Mouse (Mus musculus): Measurements from ENCODE around the gene Csnk1g2. TPM values are rescaled to one million over a fixed set of nuclear protein-coding genes. Genes with fewer than 3 reads are reported as not detected.

Gene Csnk1g2
- polyA plus RNA-seq, 1 experiment from 2014 or later = 190 TPM

- 81% methylated on average over 14 of the region's 14 CpGs for WGBS
- Histone ChIP-seq H3K36me3 (no peaks in the 10 kb centered on the region), H3K9ac (no peak overlapping the region), H3K27ac (replicated peaks) (peak overlapping the region; percentile 19; the same call in 1 of the 2 replicates), H3K4me3 (replicated peaks) (no peak overlapping the region), H3K4me2 (replicated peaks) (no peak overlapping the region), H3K9me3 (replicated peaks) (no peaks in the 10 kb centered on the region), H3K27me3 (no peaks in the 10 kb centered on the region), H3K4me1 (peaks cover 43% of the 10 kb centered on the region)
- no peak for ATAC-seq (ENCODE audit: insufficient number of reproducible peaks, low FRiP score, low TSS enrichment, low read depth)
These were observed 35.7 kb downstream of the Csnk1g2 start for GRCm38 (mm10) chr10:80658194-80658840.

GRCm38 (mm10) chr10:80658841-80659202 is 36.2 kb downstream of the Csnk1g2 start:
- WGBS = 65% methylated on average over 4 of the region's 4 CpGs
- Histone ChIP-seq H3K9ac (no peak overlapping the region), H3K4me1 (peaks cover 44% of the 10 kb centered on the region), H3K27me3 (no peaks in the 10 kb centered on the region), H3K4me2 (replicated peaks) (no peak overlapping the region), H3K36me3 (no peaks in the 10 kb centered on the region), H3K27ac (replicated peaks) (no peak overlapping the region; the same call in 1 of the 2 replicates), H3K9me3 (replicated peaks) (no peaks in the 10 kb centered on the region), H3K4me3 (replicated peaks) (no peak overlapping the region)
- ATAC-seq (ENCODE audit: insufficient number of reproducible peaks, low FRiP score, low TSS enrichment, low read depth) = no peak

GRCm38 (mm10) chr10:80659213-80659612 is 36.6 kb downstream of the Csnk1g2 start:
- Histone ChIP-seq H3K9me3 (replicated peaks) (no peaks in the 10 kb centered on the region), H3K9ac (no peak overlapping the region), H3K4me2 (replicated peaks) (no peak overlapping the region; the same call in 1 of the 2 replicates), H3K27me3 (no peaks in the 10 kb centered on the region), H3K36me3 (no peaks in the 10 kb centered on the region), H3K4me3 (replicated peaks) (peak overlapping the region; percentile 30), H3K27ac (replicated peaks) (peak overlapping the region; percentile 44; the same call in 1 of the 2 replicates), H3K4me1 (peaks cover 46% of the 10 kb centered on the region)
- ATAC-seq (ENCODE audit: insufficient number of reproducible peaks, low FRiP score, low TSS enrichment, low read depth) = no peak
- 9% methylated on average over 10 of the region's 10 CpGs for WGBS

GRCm38 (mm10) chr10:80661149-80661548 is 38.5 kb downstream of the Csnk1g2 start:
- no peak for ATAC-seq (ENCODE audit: insufficient number of reproducible peaks, low FRiP score, low TSS enrichment, low read depth)
- Histone ChIP-seq H3K36me3 (peaks cover 3% of the 10 kb centered on the region; the same call in 1 of the 2 replicates), H3K4me2 (replicated peaks) (no peak overlapping the region), H3K9me3 (replicated peaks) (no peaks in the 10 kb centered on the region), H3K4me3 (replicated peaks) (no peak overlapping the region), H3K9ac (no peak overlapping the region), H3K27ac (replicated peaks) (no peak overlapping the region), H3K4me1 (peaks cover 50% of the 10 kb centered on the region), H3K27me3 (no peaks in the 10 kb centered on the region)
- WGBS = 41% methylated on average over 5 of the region's 5 CpGs

- no peak for ATAC-seq (ENCODE audit: insufficient number of reproducible peaks, low FRiP score, low TSS enrichment, low read depth)
- Histone ChIP-seq H3K4me3 (replicated peaks) (no peak overlapping the region), H3K9me3 (replicated peaks) (no peaks in the 10 kb centered on the region), H3K36me3 (peaks cover 28% of the 10 kb centered on the region), H3K4me2 (replicated peaks) (no peak overlapping the region), H3K27ac (replicated peaks) (peak overlapping the region; percentile 88), H3K27me3 (no peaks in the 10 kb centered on the region), H3K9ac (no peak overlapping the region), H3K4me1 (peaks cover 56% of the 10 kb centered on the region)
- WGBS = 40% methylated on average over 5 of the region's 5 CpGs
These were observed 41.0 kb downstream of the Csnk1g2 start for GRCm38 (mm10) chr10:80663485-80664196.

GRCm38 (mm10) chr10:80664197-80665015 is 41.8 kb downstream of the Csnk1g2 start:
- H3K4me3 ChIP-seq (replicated peaks) = peak overlapping the region; percentile 21

GRCm38 (mm10) chr10:80665016-80665380 is 42.4 kb downstream of the Csnk1g2 start:
- no peak overlapping the region for H3K9ac ChIP-seq
- 8% methylated on average over 10 of the region's 10 CpGs for WGBS
- no peaks in the 10 kb centered on the region for H3K27me3 ChIP-seq
- peaks cover 42% of the 10 kb centered on the region for H3K36me3 ChIP-seq
- no peaks in the 10 kb centered on the region for H3K9me3 ChIP-seq (replicated peaks)
- peak overlapping the region; percentile 88 for H3K27ac ChIP-seq (replicated peaks)
- peak; percentile 30 for ATAC-seq (ENCODE audit: insufficient number of reproducible peaks, low FRiP score, low TSS enrichment, low read depth)
- H3K4me1 ChIP-seq = peaks cover 61% of the 10 kb centered on the region
- peak overlapping the region; percentile 42 for H3K4me2 ChIP-seq (replicated peaks)
- peak overlapping the region; percentile 21 for H3K4me3 ChIP-seq (replicated peaks)

More at GRCm38 (mm10) chr10:80664197-80665015, 41.8 kb downstream of the Csnk1g2 start:
- H3K9ac ChIP-seq = no peak overlapping the region
- peak overlapping the region; percentile 88 for H3K27ac ChIP-seq (replicated peaks)
- H3K4me1 ChIP-seq = peaks cover 56% of the 10 kb centered on the region
- 14% methylated on average over 16 of the region's 16 CpGs for WGBS
- peak overlapping the region; percentile 42 for H3K4me2 ChIP-seq (replicated peaks)
- peak; percentile 75 for ATAC-seq (ENCODE audit: insufficient number of reproducible peaks, low FRiP score, low TSS enrichment, low read depth)
- H3K36me3 ChIP-seq = peaks cover 36% of the 10 kb centered on the region
- H3K9me3 ChIP-seq (replicated peaks) = no peaks in the 10 kb centered on the region
- no peaks in the 10 kb centered on the region for H3K27me3 ChIP-seq

GRCm38 (mm10) chr10:80665459-80665858 is 42.8 kb downstream of the Csnk1g2 start:
- peaks cover 65% of the 10 kb centered on the region for H3K4me1 ChIP-seq
- no peak overlapping the region for H3K4me3 ChIP-seq (replicated peaks)
- H3K9me3 ChIP-seq (replicated peaks) = no peaks in the 10 kb centered on the region
- 49% methylated on average over 4 of the region's 4 CpGs for WGBS
- no peaks in the 10 kb centered on the region for H3K27me3 ChIP-seq
- no peak overlapping the region for H3K9ac ChIP-seq
- no peak for ATAC-seq (ENCODE audit: insufficient number of reproducible peaks, low FRiP score, low TSS enrichment, low read depth)
- H3K27ac ChIP-seq (replicated peaks) = peak overlapping the region; percentile 88
- H3K4me2 ChIP-seq (replicated peaks) = peak overlapping the region; percentile 42; the same call in 1 of the 2 replicates
- peaks cover 46% of the 10 kb centered on the region for H3K36me3 ChIP-seq

GRCm38 (mm10) chr10:80665981-80666733 is 43.5 kb downstream of the Csnk1g2 start:
- H3K4me3 ChIP-seq (replicated peaks) = no peak overlapping the region
- ATAC-seq (ENCODE audit: insufficient number of reproducible peaks, low FRiP score, low TSS enrichment, low read depth) = no peak
- H3K9ac ChIP-seq = no peak overlapping the region

GRCm38 (mm10) chr10:80666837-80667412 is 44.3 kb downstream of the Csnk1g2 start:
- no peaks in the 10 kb centered on the region for H3K9me3 ChIP-seq (replicated peaks)
- ATAC-seq (ENCODE audit: insufficient number of reproducible peaks, low FRiP score, low TSS enrichment, low read depth) = no peak
- H3K4me2 ChIP-seq (replicated peaks) = no peak overlapping the region
- no peak overlapping the region for H3K4me3 ChIP-seq (replicated peaks)
- H3K9ac ChIP-seq = no peak overlapping the region
- WGBS = 75% methylated on average over 19 of the region's 19 CpGs
- peaks cover 60% of the 10 kb centered on the region for H3K36me3 ChIP-seq
- no peaks in the 10 kb centered on the region for H3K27me3 ChIP-seq
- peaks cover 76% of the 10 kb centered on the region for H3K4me1 ChIP-seq
- peak overlapping the region; percentile 9 for H3K27ac ChIP-seq (replicated peaks)

More at GRCm38 (mm10) chr10:80665981-80666733, 43.5 kb downstream of the Csnk1g2 start:
- H3K27me3 ChIP-seq = no peaks in the 10 kb centered on the region
- peak overlapping the region; percentile 88 for H3K27ac ChIP-seq (replicated peaks)
- H3K4me2 ChIP-seq (replicated peaks) = no peak overlapping the region
- peaks cover 70% of the 10 kb centered on the region for H3K4me1 ChIP-seq
- H3K9me3 ChIP-seq (replicated peaks) = no peaks in the 10 kb centered on the region
- peaks cover 52% of the 10 kb centered on the region for H3K36me3 ChIP-seq
- WGBS = 71% methylated on average over 10 of the region's 10 CpGs
